Mouse (Mus musculus) ES-E14 (cell line): ENCODE data around the gene Clp1. TPM values are rescaled to one million over a fixed set of nuclear protein-coding genes. Genes with fewer than 3 reads are reported as not detected.
A peak's percentile ranks its signal among the peaks of the same experiment; 100 is the strongest.

ENCODE experiments used
- DNase-seq: peaks from one replicate; pipeline ENCODE4 v3.0.0-alpha.2; 2013; ENCODE audit warnings: low read depth, low spot score
- H3K27ac ChIP-seq: 2 replicates; pipeline ENCODE4 v1.5.1; 2012; ENCODE audit warnings: low read depth, mild to moderate bottlenecking, low read length, moderate library complexity, mixed read lengths; ENCODE audit not compliant: poor library complexity, insufficient read depth, severe bottlenecking
- H3K36me3 ChIP-seq: 2 replicates; pipeline ENCODE4 v1.6.1; 2012; ENCODE audit warnings: mild to moderate bottlenecking, low read length, moderate library complexity, mixed read lengths; ENCODE audit not compliant: control insufficient read depth, poor library complexity, insufficient read depth, severe bottlenecking
- H3K4me1 ChIP-seq, 2 experiments: fragments of 150-350 bp in 1 of 2; sonication (generic) in 1 of 2; 2 replicates each; pipeline ENCODE4 v1.6.1; 2012; ENCODE audit warnings: low read length in 2 of 2, mild to moderate bottlenecking in 1 of 2, mixed read lengths in 1 of 2; ENCODE audit not compliant: control insufficient read depth in 2 of 2, insufficient read depth in 2 of 2, poor library complexity in 1 of 2
- H3K4me3 ChIP-seq, 2 experiments: fragments of 150-350 bp in 1 of 2; sonication (generic) in 1 of 2; 2 replicates each; pipeline ENCODE4 v1.5.1; 2012; ENCODE audit warnings: low read length in 2 of 2, low read depth in 1 of 2, mild to moderate bottlenecking in 1 of 2, mixed read lengths in 1 of 2; ENCODE audit not compliant: insufficient read depth in 1 of 2, poor library complexity in 1 of 2, severe bottlenecking in 1 of 2
- H3K9ac ChIP-seq: 2 replicates; pipeline ENCODE4 v1.6.1; 2012; ENCODE audit warnings: low read depth, mild to moderate bottlenecking, low read length, mixed read lengths; ENCODE audit not compliant: poor library complexity, insufficient read depth, severe bottlenecking
- H3K9me3 ChIP-seq: fragments of 150-350 bp; sonication (generic); 2 replicates; pipeline ENCODE4 v1.6.1; 2012; ENCODE audit warnings: low read depth, mild to moderate bottlenecking, low read length; ENCODE audit not compliant: control insufficient read depth, insufficient read depth
- CHD2 ChIP-seq: IDR thresholded peaks from 2 replicates; pipeline ENCODE4 v1.6.1; 2014; ENCODE audit warnings: mild to moderate bottlenecking, low read depth, low read length, inconsistent platforms
- HCFC1 ChIP-seq: IDR thresholded peaks from 2 replicates; pipeline ENCODE4 v1.6.1; 2012; ENCODE audit warnings: low read length, inconsistent platforms, borderline replicate concordance; ENCODE audit not compliant: insufficient read depth
- MAFK ChIP-seq: IDR thresholded peaks from 2 replicates; pipeline ENCODE4 v1.6.1; 2014; ENCODE audit warnings: mild to moderate bottlenecking, low read depth, low read length, inconsistent platforms; ENCODE audit not compliant: insufficient read depth
- ZC3H11A ChIP-seq: IDR thresholded peaks from 2 replicates; pipeline ENCODE4 v1.6.1; 2012; ENCODE audit warnings: low read depth, mild to moderate bottlenecking, inconsistent platforms, low read length, borderline replicate concordance
- ZNF384 ChIP-seq: IDR thresholded peaks from 2 replicates; pipeline ENCODE4 v1.6.1; 2012; ENCODE audit warnings: low read depth, low read length, inconsistent platforms
- in situ Hi-C, 2 experiments: fragments of 600-800 bp; cut with MboI; formaldehyde crosslinking; loops; one replicate each; pipeline ENCODE4 v1.15.1; 2025; ENCODE audit warnings: low sequenced_read_pairs in 2 of 2, inconsistent platforms in 1 of 2; ENCODE audit not compliant: unreplicated experiment in 2 of 2
- total RNA-seq: library from RNA; depleted of rRNA; stranded (reverse); fragments of 300-350 nt; gene quantifications from 2 replicates; pipeline ENCODE4 v1.2.3, GENCODE M21; 2012

The Clp1 gene
- total RNA-seq, 1 experiment = 36.4 TPM

DNA sequence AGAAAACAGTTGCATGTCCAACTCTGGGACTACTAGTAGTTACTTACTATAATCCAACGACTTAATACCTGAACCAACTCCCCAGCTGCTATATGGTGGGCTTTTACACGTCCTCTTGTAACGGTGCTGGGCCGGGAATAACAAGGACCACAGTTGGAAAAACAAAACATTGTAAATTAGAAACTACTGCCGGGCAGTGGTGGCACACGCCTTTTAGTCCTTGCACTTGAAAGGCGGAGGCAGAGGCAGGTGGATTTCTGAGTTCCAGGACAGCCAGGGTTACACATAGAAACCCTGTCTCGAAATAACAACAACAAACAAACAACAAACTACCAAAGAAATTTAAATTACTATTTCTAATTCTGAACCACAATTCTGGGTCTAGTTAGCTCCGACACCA, 434 bp downstream of the Clp1 start:
- Histone ChIP-seq H3K4me1 (peaks cover 3 to 4% of the 10 kb centered on the region in 2 experiments; a peak in 2 of 4 replicates), H3K4me3 (peak overlapping the region; percentile 72 to 87), H3K9ac (peak overlapping the region; percentile 68), H3K9me3 (no peaks in the 10 kb centered on the region), H3K36me3 (peaks cover 13% of the 10 kb centered on the region), H3K27ac (no peak overlapping the region)
- TF ChIP-seq MAFK (no peak), ZC3H11A (no peak), ZNF384 (no peak), CHD2 (no peak), HCFC1 (no peak)
- no peak for DNase-seq
- in situ Hi-C loops = no loop called here

DNA sequence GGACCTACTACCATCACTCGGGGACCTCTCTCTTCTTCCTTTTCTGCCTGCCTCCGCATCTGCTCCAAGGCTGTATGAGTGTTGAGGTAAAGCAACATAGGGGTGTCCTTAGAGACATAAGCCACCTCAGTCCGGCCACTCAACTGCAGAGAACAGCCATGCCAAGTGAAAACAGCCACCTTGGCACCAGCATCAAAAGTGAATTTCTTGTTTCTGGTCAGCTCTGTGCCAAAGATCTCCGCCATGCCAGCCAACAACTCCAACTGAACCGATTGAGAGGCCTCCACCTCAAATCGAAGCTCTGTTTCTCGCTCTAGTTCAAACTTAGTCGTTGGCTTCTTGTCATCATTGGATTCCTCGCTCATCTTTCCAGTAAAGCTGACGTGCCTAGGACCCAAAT, 1.4 kb downstream of the Clp1 start:
- TF ChIP-seq MAFK (no peak), ZNF384 (no peak), HCFC1 (no peak), CHD2 (no peak), ZC3H11A (no peak)
- Histone ChIP-seq H3K4me1 (peaks cover 3 to 4% of the 10 kb centered on the region in 2 experiments; a peak in 2 of 4 replicates), H3K9ac (peak overlapping the region; percentile 16; the same call in 1 of the 2 replicates), H3K4me3 (peak overlapping the region in 1 of 2 experiments; percentile 87; a peak in 3 of 4 replicates), H3K36me3 (peaks cover 13% of the 10 kb centered on the region), H3K9me3 (no peaks in the 10 kb centered on the region), H3K27ac (no peak overlapping the region)
- in situ Hi-C loops = no loop called here
- no peak for DNase-seq

DNA sequence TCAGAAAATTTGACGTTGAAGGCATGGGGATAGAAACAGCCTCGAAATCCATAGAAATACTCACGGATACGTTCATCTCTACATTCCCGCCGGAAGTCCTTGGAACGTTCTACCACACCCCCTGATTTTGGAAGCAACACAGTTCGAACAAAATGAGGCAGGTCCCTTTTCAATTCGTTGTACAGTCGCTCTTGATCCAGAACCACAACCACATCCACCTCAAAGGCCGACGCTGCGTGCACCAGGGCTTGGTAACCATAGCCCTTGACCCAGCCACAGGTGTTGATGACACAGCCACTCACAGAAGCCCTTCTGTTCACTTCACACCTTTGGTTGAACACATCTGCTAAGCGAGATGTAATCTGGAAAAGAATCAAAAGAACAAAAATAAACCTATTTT, 3.3 kb downstream of the Clp1 start:
- Histone ChIP-seq H3K4me1 (peaks cover 3 to 4% of the 10 kb centered on the region in 2 experiments; a peak in 2 of 4 replicates), H3K36me3 (peaks cover 13% of the 10 kb centered on the region), H3K27ac (no peak overlapping the region), H3K9ac (no peak overlapping the region), H3K9me3 (no peaks in the 10 kb centered on the region), H3K4me3 (no peak overlapping the region)
- no peak for TF ChIP-seq MAFK
- no peak for TF ChIP-seq ZNF384
- TF ChIP-seq ZC3H11A = no peak
- no peak for TF ChIP-seq CHD2
- no peak for TF ChIP-seq HCFC1
- no peak for DNase-seq
- in situ Hi-C loops = no loop called here

DNA sequence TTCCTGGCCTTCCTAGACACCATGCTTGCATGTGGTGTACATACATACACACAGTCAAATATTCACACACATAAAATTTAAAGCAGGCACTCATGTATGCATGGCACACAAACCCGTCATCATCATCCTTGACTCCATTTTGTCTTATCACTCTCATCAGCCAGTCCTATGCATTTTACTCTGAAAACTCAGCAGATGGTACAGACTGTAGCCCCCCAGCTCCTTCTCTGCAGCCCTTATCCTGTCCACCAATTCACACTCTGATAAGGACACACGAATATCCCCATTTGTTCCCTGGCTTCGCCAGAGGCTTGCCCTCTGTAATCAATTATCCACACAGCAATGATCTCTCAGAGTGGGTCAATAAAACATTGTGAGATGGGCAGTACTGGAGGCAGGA, 6.0 kb downstream of the Clp1 start:
- in situ Hi-C loops = no loop called here
- peaks cover 0 to 4% of the 10 kb centered on the region in 2 experiments; a peak in 1 of 4 replicates for H3K4me1 ChIP-seq

DNA sequence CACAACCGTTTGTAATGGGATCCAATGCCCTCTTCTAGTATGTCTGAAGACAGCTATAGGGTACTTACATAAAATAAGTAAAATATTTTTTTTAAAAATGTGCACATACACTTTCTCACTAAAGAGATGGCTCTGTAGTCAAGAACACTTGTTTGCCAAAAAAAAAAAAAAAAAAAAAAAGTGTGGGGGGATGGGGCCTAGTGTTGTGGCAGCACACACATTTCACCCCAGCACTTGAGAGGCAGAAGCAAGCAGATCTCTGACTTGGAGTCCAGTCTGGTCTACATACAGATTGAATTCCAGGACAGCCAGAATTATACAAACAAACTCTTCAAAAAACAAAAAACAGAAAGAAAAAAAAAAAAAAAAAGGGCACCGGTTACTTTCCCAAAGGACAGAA, 6.4 kb downstream of the Clp1 start:
- in situ Hi-C loops = no loop called here
- H3K4me1 ChIP-seq = peaks cover 0 to 3% of the 10 kb centered on the region in 2 experiments; a peak in 1 of 4 replicates
- no peak for DNase-seq
- no peak overlapping the region for H3K27ac ChIP-seq
- H3K36me3 ChIP-seq = peaks cover 11% of the 10 kb centered on the region
- H3K4me3 ChIP-seq = no peak overlapping the region
- no peak overlapping the region for H3K9ac ChIP-seq
- 0 out of 2 replicates have a peak, but pooled peaks have one; percentile 50 for TF ChIP-seq ZNF384
- TF ChIP-seq CHD2 = no peak
- no peaks in the 10 kb centered on the region for H3K9me3 ChIP-seq

More for the DNA sequence above, 6.0 kb downstream of the Clp1 start:
- H3K9ac ChIP-seq = no peak overlapping the region
- H3K9me3 ChIP-seq = no peaks in the 10 kb centered on the region
- DNase-seq = no peak
- no peak overlapping the region for H3K4me3 ChIP-seq
- peaks cover 13% of the 10 kb centered on the region for H3K36me3 ChIP-seq
- no peak overlapping the region for H3K27ac ChIP-seq
- TF ChIP-seq MAFK = no peak
- no peak for TF ChIP-seq ZNF384
- TF ChIP-seq ZC3H11A = no peak
- no peak for TF ChIP-seq HCFC1
- TF ChIP-seq CHD2 = no peak
